Mouse (Mus musculus) testis, adult 2 months (tissue): ENCODE measurements around the gene Thbs3.

Experiments
- CTCF ChIP-seq: fragments of 200-500 bp; IDR thresholded peaks from 2 replicates; pipeline ENCODE4 v1.5.1; 2012; ENCODE audit warnings: low read depth, mild to moderate bottlenecking, inconsistent platforms, low read length, moderate library complexity; ENCODE audit not compliant: control insufficient read depth, insufficient read depth, insufficient replicate concordance
- POLR2A ChIP-seq: fragments of 200-500 bp; IDR thresholded peaks from 2 replicates; pipeline ENCODE4 v1.6.1; 2012; ENCODE audit warnings: low read depth, mild to moderate bottlenecking, inconsistent platforms, low read length, moderate library complexity; ENCODE audit not compliant: control insufficient read depth

GRCm38 (mm10) chr3:89230561-89230960 lies 15.6 kb downstream of the Thbs3 start:
- TF ChIP-seq POLR2A = no peak
- no peak for TF ChIP-seq CTCF
